Mouse (Mus musculus) embryonic facial prominence, embryonic 11.5 days (tissue): ENCODE data around the gene Lrrtm4. TPM values are rescaled to one million over a fixed set of nuclear protein-coding genes. Genes with fewer than 3 reads are reported as not detected.

ENCODE experiments used
- polyA plus RNA-seq: library from polyadenylated mRNA; unstranded; fragments of >200 nt; fragmentation: Nextera tagmentation; extraction: Ambion mirVana; gene quantifications from 2 replicates; pipeline ENCODE4 v1.2.1, GENCODE M21; 2014

The Lrrtm4 gene
- polyA plus RNA-seq, 1 experiment from 2014 or later: 1.9 TPM

Other genes starting within 250 kb of the Lrrtm4 start
- not detected in 2 replicates for gene Gm20594, start 201.0 kb upstream of the Lrrtm4 start, polyA plus RNA-seq